Mouse (Mus musculus): ENCODE data around the gene Cir1.

DNA sequence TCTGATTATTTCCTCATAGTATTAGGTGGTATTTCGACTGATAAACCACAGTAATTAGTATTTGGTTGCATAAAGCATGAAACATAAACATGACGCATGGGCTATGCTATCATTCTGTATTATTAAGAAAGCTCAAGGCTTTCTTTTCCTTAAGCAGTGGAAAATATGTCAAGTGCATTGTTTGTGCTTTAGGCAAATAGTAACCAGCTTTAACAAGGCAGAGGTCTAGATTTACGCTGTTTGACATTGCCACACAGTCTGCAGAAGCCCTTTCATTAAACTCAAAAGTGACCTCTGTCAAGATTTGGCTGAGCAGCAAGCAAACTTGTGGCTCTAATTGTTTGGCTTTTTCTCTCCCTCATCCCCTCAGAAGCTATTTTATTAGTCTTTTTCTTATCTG lies 23.4 kb upstream of the Cir1 start:
- no peak for TF ChIP-seq POLR2A (IDR thresholded peaks at IDR 0.05; ENCODE audit: insufficient read length, low read depth)
- no peak for TF ChIP-seq MYOD1 (IDR thresholded peaks at IDR 0.05; ENCODE audit: control insufficient read depth in 1 of 3, insufficient read length in 2 of 3, low read depth in 2 of 3)
